ENCODE assay signal across 7 mouse cellular contexts in genomic region chr9:41084191-41084901, GRCm38 (mm10).
A peak's percentile ranks its signal among the peaks of the same experiment; 100 is the strongest.
DNase-seq lines count a peak whose midpoint lies in the region; ATAC-seq lines count a peak whose summit lies in the region.

No protein-coding gene starts in this region.

- H3K27ac ChIP-seq in neural tube, embryonic 13.5 days (replicated peaks), result peak overlapping the region; percentile 28; the same call in 1 of the 2 replicates

- peaks cover 24% of the 10 kb centered on the region for H3K4me1 ChIP-seq in neural tube, embryonic 13.5 days (replicated peaks)

- 53% methylated on average over 11 of the region's 11 CpGs for WGBS in neural tube, embryonic 13.5 days

- intact Hi-C loops in left cerebral cortex, postnatal 25 days (cut with DNase I), result no loop called here

- peak; percentile 59 for ATAC-seq in neural tube, embryonic 13.5 days (ENCODE audit: low read depth)
- ATAC-seq in granulocyte monocyte progenitor cell, adult 5-6 weeks (replicated peaks; ENCODE audit: poor library complexity, severe bottlenecking), result peak; percentile 49
- ATAC-seq in inflammation-experienced regulatory T-cells, adult 6 months, result peak; percentile 77

- H3K27me3 ChIP-seq in neural tube, embryonic 13.5 days, result no peaks in the 10 kb centered on the region

- DNase-seq in neural tube, embryonic 10.5 days (ENCODE audit: extremely low spot score, low spot score), result no peak
- peak; percentile 51 to 66 for DNase-seq in lung, postnatal 4 days
- DNase-seq in left cerebral cortex, postnatal 25 days (ENCODE audit: low spot score in 2 of 2), result no peak
- no peak for DNase-seq in right cerebral cortex, postnatal 14 days

- H3K4me3 ChIP-seq in neural tube, embryonic 13.5 days, result no peak overlapping the region

- no peaks in the 10 kb centered on the region for H3K36me3 ChIP-seq in neural tube, embryonic 13.5 days

- H3K4me2 ChIP-seq in neural tube, embryonic 13.5 days, result no peak overlapping the region

- H3K9me3 ChIP-seq in neural tube, embryonic 13.5 days, result no peaks in the 10 kb centered on the region

- H3K9ac ChIP-seq in neural tube, embryonic 13.5 days, result no peak overlapping the region

Comparison
In these comparisons a context has a peak if more than half of its experiments do, and no peak if none do; other contexts are left out.
1. DNase-seq: peak in lung, postnatal 4 days (2 of 2); none in neural tube, embryonic 10.5 days (single experiment), left cerebral cortex, postnatal 25 days (0 of 2) and right cerebral cortex, postnatal 14 days (single experiment).
2. Peak in every context shown above with its lines, with median percentiles within 50 percentile points of each other: ATAC-seq.